Mouse (Mus musculus): ENCODE measurements around the gene Olfr25.

Gene Olfr25

DNA sequence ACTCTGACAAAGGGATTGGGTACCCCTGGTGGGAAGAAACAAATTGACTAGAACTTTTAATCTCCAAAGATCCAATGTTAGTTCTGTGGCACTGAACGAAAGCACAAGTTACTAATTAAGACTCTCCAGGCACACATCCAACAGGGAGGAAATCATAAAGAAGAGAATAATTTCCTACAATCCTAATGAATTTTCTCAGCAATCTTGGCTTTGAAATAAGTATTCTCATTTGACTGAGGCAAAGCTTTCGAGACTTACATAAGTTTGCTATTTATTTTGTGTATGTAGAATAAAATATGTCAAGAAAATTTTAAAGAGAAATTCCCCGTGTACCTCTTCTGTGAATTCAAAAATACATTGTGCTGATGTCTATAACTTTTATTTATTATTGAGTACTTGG lies at the start of gene Olfr25:
TSS of gene Olfr25 (plus strand) at position 301 of the 400 bp plus-strand sequence.
- 44% methylated on average over 3 of the region's 3 CpGs for WGBS

DNA sequence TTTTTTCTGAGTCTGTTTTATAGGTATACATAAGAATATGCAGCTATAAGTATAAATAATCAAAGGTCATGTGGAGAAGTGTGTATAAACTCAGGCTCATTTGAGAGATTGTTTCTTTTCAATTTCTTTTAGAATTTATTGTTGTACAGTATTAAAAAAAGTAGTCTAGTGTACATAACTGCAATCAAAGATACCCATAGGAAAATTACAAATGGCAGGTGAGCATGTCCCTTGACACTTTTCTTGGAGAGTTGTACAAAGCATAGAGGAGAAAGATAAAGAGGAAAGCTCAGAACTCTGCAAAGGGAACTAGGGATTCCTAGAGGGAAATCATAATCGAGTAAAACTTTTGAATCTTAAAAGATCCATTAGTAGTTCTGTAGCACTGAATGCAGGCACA lies 38.1 kb upstream of the Olfr25 start, which contains the start of gene Olfr896-ps1:
TSS of gene Olfr896-ps1 (plus strand) at position 301 of the 400 bp plus-strand sequence.
- WGBS: 77% methylated on average over 1 of the region's 1 CpGs

DNA sequence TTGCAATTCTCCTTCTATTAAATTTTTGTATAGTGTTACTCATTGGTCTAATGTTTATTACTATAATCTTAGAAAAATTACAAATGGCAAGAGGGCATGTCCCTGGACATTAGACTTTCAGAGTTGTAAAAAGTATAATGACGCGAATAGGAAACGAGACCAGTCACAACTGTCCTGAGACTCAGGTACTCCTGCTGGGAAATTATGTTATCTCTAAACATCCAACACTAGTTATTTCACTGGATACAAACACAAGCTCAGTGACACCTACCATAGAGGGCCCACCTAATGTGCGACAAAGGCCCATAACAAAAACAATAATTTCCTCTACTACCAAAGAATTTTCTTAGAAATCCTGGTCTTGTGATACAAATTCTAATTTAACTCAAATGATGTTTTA lies 19.3 kb downstream of the Olfr25 start, which contains the start of gene Olfr898:
TSS of gene Olfr898 (plus strand) at position 301 of the 400 bp plus-strand sequence.
- 98% methylated on average over 4 of the region's 4 CpGs for WGBS

DNA sequence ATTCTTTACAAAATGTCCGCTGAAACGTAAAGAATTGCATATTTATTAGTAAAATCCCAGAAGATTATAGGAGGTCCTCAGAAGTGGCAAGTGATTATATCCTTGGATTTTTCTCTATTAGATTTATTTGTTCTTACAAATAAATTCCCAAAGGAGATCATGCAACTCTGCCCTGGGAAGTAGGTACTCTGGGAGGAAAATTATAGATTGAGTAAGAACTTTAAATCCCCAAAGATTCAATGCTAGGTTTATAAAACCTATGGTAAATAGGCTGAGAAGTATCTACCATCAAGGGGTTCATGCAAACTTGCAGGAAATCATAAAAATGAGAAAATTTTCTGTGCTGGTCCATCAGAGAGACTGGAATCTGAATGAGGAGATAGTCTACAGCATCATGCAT lies 37.7 kb downstream of the Olfr25 start, which contains the start of gene Olfr250:
TSS of gene Olfr250 (plus strand) at position 301 of the 400 bp plus-strand sequence.
- WGBS: 94% methylated on average over 2 of the region's 2 CpGs

DNA sequence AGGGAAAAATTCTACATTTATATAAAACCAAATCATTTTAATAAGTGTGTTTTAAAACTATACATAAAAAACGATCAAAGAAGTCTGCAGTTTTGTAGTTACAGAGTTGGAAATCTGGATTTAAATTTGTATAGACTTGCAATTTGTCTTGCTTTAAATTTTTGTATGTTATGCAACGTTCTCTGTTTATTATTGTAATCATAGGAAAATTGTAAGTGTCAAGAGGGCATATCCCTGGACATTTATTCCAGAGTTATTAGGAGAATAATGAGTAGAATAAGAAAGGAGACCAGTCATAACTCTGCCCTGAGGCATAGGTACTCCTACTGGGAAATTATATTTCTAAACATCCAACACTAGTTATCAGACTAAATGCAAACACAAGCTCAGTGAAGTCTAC lies 47.9 kb downstream of the Olfr25 start, which contains the start of gene Olfr251:
TSS of gene Olfr251 (plus strand) at position 301 of the 400 bp plus-strand sequence.
- 63% methylated on average over 2 of the region's 2 CpGs for WGBS
